Mouse (Mus musculus) midbrain, embryonic 10.5 days (tissue): ENCODE data around the gene Hpcal1. TPM values are rescaled to one million over a fixed set of nuclear protein-coding genes. Genes with fewer than 3 reads are reported as not detected.

ENCODE experiments used
- DNase-seq: peaks from one replicate; pipeline ENCODE4 v3.0.0-alpha.2; 2017; ENCODE audit warnings: low spot score
- H3K27ac ChIP-seq: fragments of 300-500 bp; sonication (generic); replicated peaks from 2 replicates; pipeline ENCODE4 v1.5.1; 2016; ENCODE audit warnings: mild to moderate bottlenecking
- H3K27me3 ChIP-seq: fragments of 300-500 bp; sonication (generic); 2 replicates; pipeline ENCODE4 v1.6.1; 2016; ENCODE audit warnings: low read depth, mild to moderate bottlenecking; ENCODE audit not compliant: poor library complexity, severe bottlenecking
- H3K36me3 ChIP-seq: fragments of 300-500 bp; sonication (generic); 2 replicates; pipeline ENCODE4 v1.6.1; 2016; ENCODE audit warnings: mild to moderate bottlenecking, moderate library complexity
- H3K4me1 ChIP-seq: fragments of 300-500 bp; sonication (generic); 2 replicates; pipeline ENCODE4 v1.6.1; 2016
- H3K4me3 ChIP-seq: fragments of 300-500 bp; sonication (generic); 2 replicates; pipeline ENCODE4 v1.5.1; 2016; ENCODE audit warnings: mild to moderate bottlenecking, moderate library complexity
- H3K9me3 ChIP-seq: fragments of 300-500 bp; sonication (generic); replicated peaks from 2 replicates; pipeline ENCODE4 v1.6.1; 2016; ENCODE audit warnings: mild to moderate bottlenecking
- WGBS: fragments of 180-500 bp; shearing (Covaris S2); methylation state at CpG from one replicate; pipeline ENCODE4 v1.1.7; 2016; 5-methylcytosine and 5-hydroxymethylcytosine counted together
- polyA plus RNA-seq: library from polyadenylated mRNA; unstranded; fragments of >200 nt; fragmentation: Nextera tagmentation; extraction: Ambion mirVana; gene quantifications from 2 replicates; pipeline ENCODE4 v1.2.1, GENCODE M21; 2016

Gene Hpcal1
- polyA plus RNA-seq, 1 experiment from 2014 or later = 41.9 TPM

- peak; percentile 46 for DNase-seq
- Histone ChIP-seq H3K36me3 (no peaks in the 10 kb centered on the region), H3K9me3 (no peaks in the 10 kb centered on the region), H3K27ac (peak overlapping the region; percentile 89), H3K4me1 (peaks cover 56% of the 10 kb centered on the region), H3K27me3 (no peaks in the 10 kb centered on the region), H3K4me3 (peak overlapping the region; percentile 70)
- WGBS = under 1% methylated on average over 23 of the region's 23 CpGs
Measured at GRCm38 (mm10) chr12:17691891-17692321, 1.2 kb downstream of the Hpcal1 start.

GRCm38 (mm10) chr12:17692356-17692755 is 1.7 kb downstream of the Hpcal1 start:
- peak overlapping the region; percentile 70 for H3K4me3 ChIP-seq
- H3K27ac ChIP-seq = peak overlapping the region; percentile 89; the same call in 1 of the 2 replicates
- H3K36me3 ChIP-seq = no peaks in the 10 kb centered on the region
- WGBS = 31% methylated on average over 5 of the region's 5 CpGs
- H3K9me3 ChIP-seq = no peaks in the 10 kb centered on the region
- DNase-seq = no peak
- peaks cover 61% of the 10 kb centered on the region for H3K4me1 ChIP-seq
- no peaks in the 10 kb centered on the region for H3K27me3 ChIP-seq

GRCm38 (mm10) chr12:17692953-17693352 is 2.3 kb downstream of the Hpcal1 start:
- 81% methylated on average over 4 of the region's 4 CpGs for WGBS
- peak overlapping the region; percentile 70; the same call in 1 of the 2 replicates for H3K4me3 ChIP-seq
- peaks cover 67% of the 10 kb centered on the region for H3K4me1 ChIP-seq
- no peaks in the 10 kb centered on the region for H3K27me3 ChIP-seq
- no peak for DNase-seq
- H3K27ac ChIP-seq = no peak overlapping the region
- H3K36me3 ChIP-seq = no peaks in the 10 kb centered on the region
- H3K9me3 ChIP-seq = no peaks in the 10 kb centered on the region

- H3K4me1 ChIP-seq = peaks cover 79% of the 10 kb centered on the region
Measured at GRCm38 (mm10) chr12:17694589-17695115, 4.0 kb downstream of the Hpcal1 start.

GRCm38 (mm10) chr12:17696395-17696794 is 5.7 kb downstream of the Hpcal1 start:
- Histone ChIP-seq H3K27me3 (no peaks in the 10 kb centered on the region), H3K4me3 (no peak overlapping the region), H3K9me3 (no peaks in the 10 kb centered on the region), H3K4me1 (peaks cover 86% of the 10 kb centered on the region), H3K36me3 (no peaks in the 10 kb centered on the region), H3K27ac (no peak overlapping the region)
- no peak for DNase-seq
- 92% methylated on average over 7 of the region's 7 CpGs for whole genome bisulfite sequencing

More at GRCm38 (mm10) chr12:17694589-17695115, 4.0 kb downstream of the Hpcal1 start:
- no peaks in the 10 kb centered on the region for H3K27me3 ChIP-seq
- no peak overlapping the region for H3K27ac ChIP-seq
- no peaks in the 10 kb centered on the region for H3K36me3 ChIP-seq
- no peak overlapping the region for H3K4me3 ChIP-seq
- DNase-seq = no peak
- WGBS = 70% methylated on average over 1 of the region's 1 CpGs
- H3K9me3 ChIP-seq = no peaks in the 10 kb centered on the region

- H3K27me3 ChIP-seq = no peaks in the 10 kb centered on the region
- peak overlapping the region; percentile 83 for H3K27ac ChIP-seq
- peaks cover 76% of the 10 kb centered on the region for H3K4me1 ChIP-seq
- no peak for DNase-seq
- 0 out of 2 replicates have a peak overlapping the region, but pooled peaks have one; percentile 14 for H3K4me3 ChIP-seq
- no peaks in the 10 kb centered on the region for H3K36me3 ChIP-seq
- WGBS = 47% methylated on average over 4 of the region's 4 CpGs
- H3K9me3 ChIP-seq = no peaks in the 10 kb centered on the region
Measured at GRCm38 (mm10) chr12:17698934-17699333, 8.3 kb downstream of the Hpcal1 start.

GRCm38 (mm10) chr12:17699480-17699879 is 8.8 kb downstream of the Hpcal1 start:
- H3K4me1 ChIP-seq = peaks cover 71% of the 10 kb centered on the region
- H3K27ac ChIP-seq = peak overlapping the region; percentile 83
- 66% methylated on average over 1 of the region's 1 CpGs for WGBS
- DNase-seq = peak; percentile 44
- H3K27me3 ChIP-seq = no peaks in the 10 kb centered on the region
- H3K9me3 ChIP-seq = no peaks in the 10 kb centered on the region
- H3K36me3 ChIP-seq = no peaks in the 10 kb centered on the region
- peak overlapping the region; percentile 14; the same call in 1 of the 2 replicates for H3K4me3 ChIP-seq

- DNase-seq = no peak
- H3K27ac ChIP-seq = 0 out of 2 replicates have a peak overlapping the region, but pooled peaks have one; percentile 39
- peaks cover 67% of the 10 kb centered on the region for H3K4me1 ChIP-seq
- H3K4me3 ChIP-seq = no peak overlapping the region
- H3K36me3 ChIP-seq = no peaks in the 10 kb centered on the region
- no peaks in the 10 kb centered on the region for H3K27me3 ChIP-seq
- no peaks in the 10 kb centered on the region for H3K9me3 ChIP-seq
- WGBS = 77% methylated on average over 5 of the region's 5 CpGs
Measured at GRCm38 (mm10) chr12:17701131-17701720, 10.6 kb downstream of the Hpcal1 start.

- H3K27ac ChIP-seq = 0 out of 2 replicates have a peak overlapping the region, but pooled peaks have one; percentile 39
- peaks cover 62% of the 10 kb centered on the region for H3K4me1 ChIP-seq
- no peak overlapping the region for H3K4me3 ChIP-seq
- no peaks in the 10 kb centered on the region for H3K36me3 ChIP-seq
- no peaks in the 10 kb centered on the region for H3K9me3 ChIP-seq
- no peaks in the 10 kb centered on the region for H3K27me3 ChIP-seq
- no peak for DNase-seq
- WGBS = 82% methylated on average over 2 of the region's 2 CpGs
Measured at GRCm38 (mm10) chr12:17701795-17702194, 11.1 kb downstream of the Hpcal1 start.

GRCm38 (mm10) chr12:17702257-17702943 is 11.7 kb downstream of the Hpcal1 start:
- DNase-seq = no peak
- no peaks in the 10 kb centered on the region for H3K9me3 ChIP-seq
- 84% methylated on average over 9 of the region's 9 CpGs for WGBS
- H3K36me3 ChIP-seq = no peaks in the 10 kb centered on the region
- H3K4me3 ChIP-seq = no peak overlapping the region
- H3K27me3 ChIP-seq = no peaks in the 10 kb centered on the region
- H3K4me1 ChIP-seq = peaks cover 55% of the 10 kb centered on the region
- H3K27ac ChIP-seq = no peak overlapping the region

- 87% methylated on average over 6 of the region's 6 CpGs for WGBS
- H3K27ac ChIP-seq = no peak overlapping the region
- H3K9me3 ChIP-seq = no peaks in the 10 kb centered on the region
- H3K27me3 ChIP-seq = no peaks in the 10 kb centered on the region; the same call in 1 of the 2 replicates
- no peak for DNase-seq
- H3K36me3 ChIP-seq = peaks cover 3% of the 10 kb centered on the region; the same call in 1 of the 2 replicates
- H3K4me3 ChIP-seq = no peak overlapping the region
- peaks cover 50% of the 10 kb centered on the region for H3K4me1 ChIP-seq
Measured at GRCm38 (mm10) chr12:17702944-17703335, 12.3 kb downstream of the Hpcal1 start.

- no peak for DNase-seq
- Histone ChIP-seq H3K9me3 (no peaks in the 10 kb centered on the region), H3K27me3 (no peaks in the 10 kb centered on the region; the same call in 1 of the 2 replicates), H3K36me3 (peaks cover 4% of the 10 kb centered on the region; the same call in 1 of the 2 replicates), H3K27ac (no peak overlapping the region), H3K4me3 (no peak overlapping the region), H3K4me1 (peaks cover 48% of the 10 kb centered on the region)
- 91% methylated on average over 3 of the region's 3 CpGs for WGBS
Measured at GRCm38 (mm10) chr12:17703866-17704265, 13.2 kb downstream of the Hpcal1 start.

- no peaks in the 10 kb centered on the region; the same call in 1 of the 2 replicates for H3K27me3 ChIP-seq
- no peak overlapping the region for H3K4me3 ChIP-seq
- peaks cover 4% of the 10 kb centered on the region; the same call in 1 of the 2 replicates for H3K36me3 ChIP-seq
- no peak overlapping the region for H3K27ac ChIP-seq
- no peaks in the 10 kb centered on the region for H3K9me3 ChIP-seq
- no peak for DNase-seq
- peaks cover 48% of the 10 kb centered on the region for H3K4me1 ChIP-seq
Measured at GRCm38 (mm10) chr12:17707472-17707871, 16.8 kb downstream of the Hpcal1 start.
